Mouse (Mus musculus): ENCODE measurements around the gene Pdia5. TPM values are rescaled to one million over a fixed set of nuclear protein-coding genes. Genes with fewer than 3 reads are reported as not detected.

The Pdia5 gene
- polyA plus RNA-seq, 1 experiment from 2014 or later: 12.2 TPM

DNA sequence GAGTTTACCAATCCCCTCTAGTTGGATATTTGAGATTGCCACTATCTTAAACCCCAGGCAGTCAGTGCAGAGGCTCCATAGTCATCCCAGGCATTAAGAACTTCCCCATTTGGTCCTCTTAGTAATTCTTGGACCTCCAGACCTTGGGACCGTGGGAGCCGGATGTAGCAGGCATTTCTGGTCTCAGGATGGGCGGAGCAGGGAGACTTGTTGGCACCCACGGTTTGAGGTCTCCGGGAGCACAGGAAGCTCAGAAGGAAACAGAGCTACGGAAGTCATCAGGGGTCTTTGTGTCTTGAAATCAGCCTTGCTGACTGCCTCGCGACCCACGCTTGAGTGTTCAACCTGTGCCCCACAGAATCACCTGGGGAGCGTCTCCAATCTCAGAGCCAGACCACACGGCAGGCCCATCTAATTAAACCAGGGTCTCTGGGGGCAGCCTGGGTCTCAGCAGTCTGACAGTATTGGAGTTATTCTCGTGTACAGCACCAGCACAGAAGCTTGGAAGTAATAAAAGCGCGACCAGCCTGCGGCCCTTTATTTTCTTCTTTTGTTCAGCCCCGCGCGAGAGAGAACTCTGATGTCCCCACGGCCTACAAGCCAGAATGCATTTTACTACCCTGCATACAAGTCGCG lies 25.4 kb upstream of the Pdia5 start:
- ATAC-seq (replicated peaks; ENCODE audit: insufficient number of reproducible peaks, low FRiP score, low TSS enrichment, low read depth) (no peak), DNase-seq (ENCODE audit: low spot score) (no peak)
- H3K4me1 ChIP-seq (ENCODE audit: control insufficient read depth, insufficient read depth, low read length): no peaks in the 10 kb centered on the region
- H3K9me3 ChIP-seq (replicated peaks; ENCODE audit: control insufficient read depth, low read length): no peaks in the 10 kb centered on the region
- H3K27ac ChIP-seq (replicated peaks; ENCODE audit: low read depth, low read length): no peak overlapping the region
- H3K9ac ChIP-seq (replicated peaks; ENCODE audit: low read length): no peak overlapping the region
- H3K36me3 ChIP-seq (replicated peaks; ENCODE audit: control insufficient read depth, insufficient read depth, low read depth, low read length): no peaks in the 10 kb centered on the region
- H3K4me3 ChIP-seq (ENCODE audit: low read depth, low read length): no peak overlapping the region
- 70% methylated on average over 21 of the region's 21 CpGs for WGBS
- no peak overlapping the region for H3K4me2 ChIP-seq (ENCODE audit: low read depth, low read length)
- no peaks in the 10 kb centered on the region for H3K27me3 ChIP-seq (ENCODE audit: control insufficient read depth, insufficient read depth, low read length)

DNA sequence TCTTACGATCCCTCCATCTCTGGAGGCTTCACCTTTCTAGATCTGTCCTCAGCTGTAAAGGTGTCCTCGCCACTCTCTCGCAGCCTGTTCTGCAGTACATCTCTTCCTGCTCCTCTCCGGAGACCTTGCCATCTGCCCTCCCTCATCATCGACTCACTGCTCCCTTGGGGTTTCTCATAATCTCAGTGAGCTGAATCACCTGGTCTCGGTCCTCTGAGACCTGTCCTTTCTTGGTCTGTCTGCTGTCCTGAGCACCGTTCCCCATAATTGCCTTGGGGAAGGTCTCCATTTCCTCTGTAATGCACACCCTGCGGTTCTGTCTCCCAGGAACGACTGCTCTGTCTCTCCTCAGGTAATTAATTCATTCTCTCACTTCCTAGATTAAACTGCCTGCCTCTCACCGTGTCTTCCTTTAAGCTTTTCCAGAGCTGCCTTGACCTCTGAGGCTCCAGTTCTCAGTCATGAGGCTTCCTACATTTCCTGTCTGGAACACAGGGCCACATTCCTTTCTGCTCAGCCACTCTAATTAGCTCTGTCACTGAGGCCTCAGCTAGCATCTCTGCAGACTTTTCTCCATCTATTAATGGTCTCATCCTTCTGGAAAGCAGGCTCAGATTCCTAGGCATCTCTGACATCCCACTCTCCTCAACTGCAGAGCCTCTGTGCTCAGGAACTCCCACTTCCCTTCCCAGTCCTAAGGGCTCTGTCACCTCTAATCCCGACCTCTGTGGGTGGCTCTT lies 18.8 kb upstream of the Pdia5 start:
- 41% methylated on average over 11 of the region's 11 CpGs for WGBS
- H3K27ac ChIP-seq (replicated peaks; ENCODE audit: low read depth, low read length): no peak overlapping the region
- H3K9me3 ChIP-seq (replicated peaks; ENCODE audit: control insufficient read depth, low read length): no peaks in the 10 kb centered on the region
- no peak overlapping the region for H3K4me3 ChIP-seq (ENCODE audit: low read depth, low read length)
- no peak overlapping the region for H3K4me2 ChIP-seq (ENCODE audit: low read depth, low read length)
- no peak overlapping the region for H3K9ac ChIP-seq (replicated peaks; ENCODE audit: low read length)
- ATAC-seq (replicated peaks; ENCODE audit: insufficient number of reproducible peaks, low FRiP score, low TSS enrichment, low read depth) (no peak), DNase-seq (ENCODE audit: low spot score) (no peak)
- no peaks in the 10 kb centered on the region for H3K4me1 ChIP-seq (ENCODE audit: control insufficient read depth, insufficient read depth, low read length)
- H3K27me3 ChIP-seq (ENCODE audit: control insufficient read depth, insufficient read depth, low read length): no peaks in the 10 kb centered on the region
- H3K36me3 ChIP-seq (replicated peaks; ENCODE audit: control insufficient read depth, insufficient read depth, low read depth, low read length): no peaks in the 10 kb centered on the region

DNA sequence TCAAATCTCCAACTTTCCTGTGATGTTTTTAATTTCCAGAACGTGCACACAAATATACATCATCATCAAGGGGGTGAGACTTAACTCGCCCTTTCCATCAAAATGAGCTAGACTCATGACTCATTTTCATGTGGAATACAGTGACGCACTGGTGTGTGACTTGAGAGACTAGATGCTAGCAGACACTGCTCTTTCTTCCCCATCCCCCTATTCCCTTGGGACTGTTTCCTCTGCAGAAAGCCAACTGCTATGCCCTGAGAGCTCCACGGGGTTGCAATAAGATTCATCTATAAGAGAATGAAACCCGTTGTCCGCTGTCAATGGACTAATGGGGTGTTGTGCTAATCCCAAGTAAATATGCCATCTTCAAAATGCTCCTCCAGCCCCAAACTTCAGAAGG lies 17.9 kb upstream of the Pdia5 start:
- Histone ChIP-seq H3K4me1 (ENCODE audit: control insufficient read depth, insufficient read depth, low read length) (no peaks in the 10 kb centered on the region), H3K36me3 (replicated peaks; ENCODE audit: control insufficient read depth, insufficient read depth, low read depth, low read length) (no peaks in the 10 kb centered on the region; the same call in 1 of the 2 replicates), H3K4me3 (ENCODE audit: low read depth, low read length) (no peak overlapping the region), H3K27me3 (ENCODE audit: control insufficient read depth, insufficient read depth, low read length) (no peaks in the 10 kb centered on the region), H3K4me2 (ENCODE audit: low read depth, low read length) (no peak overlapping the region), H3K27ac (replicated peaks; ENCODE audit: low read depth, low read length) (no peak overlapping the region), H3K9ac (replicated peaks; ENCODE audit: low read length) (no peak overlapping the region), H3K9me3 (replicated peaks; ENCODE audit: control insufficient read depth, low read length) (no peaks in the 10 kb centered on the region)
- 86% methylated on average over 6 of the region's 6 CpGs for WGBS
- DNase-seq (ENCODE audit: low spot score) (no peak), ATAC-seq (replicated peaks; ENCODE audit: insufficient number of reproducible peaks, low FRiP score, low TSS enrichment, low read depth) (no peak)

DNA sequence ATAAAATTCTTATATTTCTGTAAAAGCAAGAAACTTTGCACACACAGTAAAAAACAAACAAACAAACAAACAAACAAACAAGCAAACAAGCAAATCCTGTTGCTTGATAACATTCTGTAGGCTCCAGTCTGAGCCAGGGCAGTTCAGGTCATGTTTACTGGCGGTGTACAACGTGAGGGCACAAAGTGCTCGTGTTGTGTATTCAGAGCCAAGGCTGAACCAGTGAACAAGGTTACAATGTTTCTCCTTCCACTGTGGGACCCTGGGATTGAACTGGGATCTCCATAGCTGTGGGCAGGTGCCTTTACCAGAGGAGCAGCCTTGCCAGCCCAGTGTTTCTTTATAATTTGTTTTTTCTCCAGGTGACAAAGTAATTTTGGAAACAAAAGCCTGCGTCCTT lies 15.1 kb upstream of the Pdia5 start:
- Histone ChIP-seq H3K36me3 (replicated peaks; ENCODE audit: control insufficient read depth, insufficient read depth, low read depth, low read length) (no peaks in the 10 kb centered on the region; the same call in 1 of the 2 replicates), H3K27me3 (ENCODE audit: control insufficient read depth, insufficient read depth, low read length) (no peaks in the 10 kb centered on the region), H3K9ac (replicated peaks; ENCODE audit: low read length) (no peak overlapping the region), H3K4me3 (ENCODE audit: low read depth, low read length) (no peak overlapping the region), H3K4me1 (ENCODE audit: control insufficient read depth, insufficient read depth, low read length) (no peaks in the 10 kb centered on the region), H3K9me3 (replicated peaks; ENCODE audit: control insufficient read depth, low read length) (no peaks in the 10 kb centered on the region), H3K4me2 (ENCODE audit: low read depth, low read length) (no peak overlapping the region), H3K27ac (replicated peaks; ENCODE audit: low read depth, low read length) (no peak overlapping the region)
- WGBS: 87% methylated on average over 4 of the region's 4 CpGs
- DNase-seq (ENCODE audit: low spot score) (no peak), ATAC-seq (replicated peaks; ENCODE audit: insufficient number of reproducible peaks, low FRiP score, low TSS enrichment, low read depth) (no peak)

DNA sequence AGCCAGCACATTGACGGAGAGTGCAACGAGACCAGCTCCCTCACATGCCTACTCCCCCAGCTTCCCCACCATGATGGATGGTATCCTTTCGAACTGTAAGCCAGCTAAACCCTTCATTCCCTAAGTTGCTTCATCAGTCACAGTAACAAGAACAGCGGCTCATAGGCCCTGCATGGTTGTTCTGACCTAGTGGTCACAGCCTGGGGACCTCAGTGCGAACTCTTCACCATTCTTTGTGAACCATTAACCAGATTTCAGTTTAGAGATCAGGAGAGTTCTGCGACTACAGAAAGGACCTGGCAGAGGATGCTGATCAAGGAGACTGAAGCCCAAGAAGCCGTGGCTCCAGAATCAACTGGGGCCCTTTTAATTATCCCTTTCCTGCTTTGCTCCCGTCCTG lies 13.6 kb upstream of the Pdia5 start:
- H3K4me3 ChIP-seq (ENCODE audit: low read depth, low read length): no peak overlapping the region

DNA sequence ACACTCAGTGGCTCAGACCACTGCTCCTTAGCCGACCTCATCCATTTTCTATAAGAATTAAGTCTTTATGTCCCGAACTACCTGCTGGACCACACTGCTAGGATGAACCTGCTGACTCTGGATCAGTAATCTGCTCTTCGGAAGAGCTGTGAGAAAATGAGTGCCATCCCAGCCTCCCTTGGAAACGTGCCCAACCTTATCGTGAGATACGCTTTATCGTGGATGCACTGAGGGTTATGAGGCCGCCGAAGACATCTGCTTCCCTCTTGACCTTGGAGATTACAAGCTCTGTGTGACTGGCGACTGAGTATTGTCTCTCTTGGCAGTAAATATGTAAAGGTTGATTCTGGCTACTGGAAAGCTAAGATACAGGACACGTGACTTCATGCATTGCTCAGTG lies 11.8 kb upstream of the Pdia5 start:
- Histone ChIP-seq H3K9me3 (replicated peaks; ENCODE audit: control insufficient read depth, low read length) (no peaks in the 10 kb centered on the region), H3K4me1 (ENCODE audit: control insufficient read depth, insufficient read depth, low read length) (no peaks in the 10 kb centered on the region), H3K4me2 (ENCODE audit: low read depth, low read length) (no peak overlapping the region), H3K27me3 (ENCODE audit: control insufficient read depth, insufficient read depth, low read length) (no peaks in the 10 kb centered on the region), H3K4me3 (ENCODE audit: low read depth, low read length) (no peak overlapping the region), H3K27ac (replicated peaks; ENCODE audit: low read depth, low read length) (no peak overlapping the region), H3K36me3 (replicated peaks; ENCODE audit: control insufficient read depth, insufficient read depth, low read depth, low read length) (no peaks in the 10 kb centered on the region; the same call in 1 of the 2 replicates), H3K9ac (replicated peaks; ENCODE audit: low read length) (no peak overlapping the region)
- 93% methylated on average over 11 of the region's 11 CpGs for WGBS
- ATAC-seq (replicated peaks; ENCODE audit: insufficient number of reproducible peaks, low FRiP score, low TSS enrichment, low read depth) (no peak), DNase-seq (ENCODE audit: low spot score) (no peak)

More for the DNA sequence above, 13.6 kb upstream of the Pdia5 start:
- Histone ChIP-seq H3K4me1 (ENCODE audit: control insufficient read depth, insufficient read depth, low read length) (no peaks in the 10 kb centered on the region), H3K4me2 (ENCODE audit: low read depth, low read length) (no peak overlapping the region), H3K27me3 (ENCODE audit: control insufficient read depth, insufficient read depth, low read length) (no peaks in the 10 kb centered on the region), H3K9me3 (replicated peaks; ENCODE audit: control insufficient read depth, low read length) (no peaks in the 10 kb centered on the region), H3K36me3 (replicated peaks; ENCODE audit: control insufficient read depth, insufficient read depth, low read depth, low read length) (no peaks in the 10 kb centered on the region; the same call in 1 of the 2 replicates), H3K27ac (replicated peaks; ENCODE audit: low read depth, low read length) (no peak overlapping the region), H3K9ac (replicated peaks; ENCODE audit: low read length) (no peak overlapping the region)
- DNase-seq (ENCODE audit: low spot score) (no peak), ATAC-seq (replicated peaks; ENCODE audit: insufficient number of reproducible peaks, low FRiP score, low TSS enrichment, low read depth) (no peak)
- 80% methylated on average over 8 of the region's 8 CpGs for WGBS

DNA sequence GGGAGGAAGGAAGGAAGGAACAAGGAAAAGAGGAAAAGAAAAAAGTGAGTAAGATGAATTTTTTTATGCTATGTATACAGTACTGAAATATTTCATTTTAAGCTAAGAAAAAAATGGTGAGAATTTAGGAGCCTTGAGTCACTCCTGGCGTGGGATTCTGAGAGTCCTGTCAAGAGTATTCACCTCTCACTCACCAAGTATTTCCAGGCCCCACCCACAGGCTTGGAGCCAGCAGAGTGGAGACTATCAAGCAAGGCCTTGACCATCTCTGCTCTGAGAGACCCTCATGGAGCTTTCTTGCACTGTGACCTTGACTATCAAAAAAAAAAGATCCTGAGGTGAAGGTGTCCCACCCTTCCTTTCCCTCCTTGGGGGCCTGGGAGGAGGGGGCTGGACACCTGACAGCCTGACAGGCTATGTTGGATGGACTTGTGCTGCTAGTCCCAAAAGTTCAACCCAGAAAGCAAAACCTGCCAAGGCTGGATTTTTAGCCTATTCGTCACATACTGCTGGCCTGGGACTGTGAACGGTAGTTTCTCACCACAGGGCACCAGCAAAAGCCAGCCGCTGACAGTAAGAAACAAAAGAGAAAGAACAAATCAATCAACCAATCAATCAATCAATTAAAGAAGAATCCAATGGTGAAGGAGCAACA lies 10.6 kb upstream of the Pdia5 start:
- H3K36me3 ChIP-seq (replicated peaks; ENCODE audit: control insufficient read depth, insufficient read depth, low read depth, low read length): no peaks in the 10 kb centered on the region; the same call in 1 of the 2 replicates
- WGBS: 83% methylated on average over 4 of the region's 4 CpGs
- no peak overlapping the region for H3K27ac ChIP-seq (replicated peaks; ENCODE audit: low read depth, low read length)
- DNase-seq (ENCODE audit: low spot score) (no peak), ATAC-seq (replicated peaks; ENCODE audit: insufficient number of reproducible peaks, low FRiP score, low TSS enrichment, low read depth) (no peak)
- no peaks in the 10 kb centered on the region for H3K27me3 ChIP-seq (ENCODE audit: control insufficient read depth, insufficient read depth, low read length)
- H3K9ac ChIP-seq (replicated peaks; ENCODE audit: low read length): no peak overlapping the region
- no peaks in the 10 kb centered on the region for H3K9me3 ChIP-seq (replicated peaks; ENCODE audit: control insufficient read depth, low read length)
- H3K4me3 ChIP-seq (ENCODE audit: low read depth, low read length): no peak overlapping the region
- no peaks in the 10 kb centered on the region for H3K4me1 ChIP-seq (ENCODE audit: control insufficient read depth, insufficient read depth, low read length)
- no peak overlapping the region for H3K4me2 ChIP-seq (ENCODE audit: low read depth, low read length)

DNA sequence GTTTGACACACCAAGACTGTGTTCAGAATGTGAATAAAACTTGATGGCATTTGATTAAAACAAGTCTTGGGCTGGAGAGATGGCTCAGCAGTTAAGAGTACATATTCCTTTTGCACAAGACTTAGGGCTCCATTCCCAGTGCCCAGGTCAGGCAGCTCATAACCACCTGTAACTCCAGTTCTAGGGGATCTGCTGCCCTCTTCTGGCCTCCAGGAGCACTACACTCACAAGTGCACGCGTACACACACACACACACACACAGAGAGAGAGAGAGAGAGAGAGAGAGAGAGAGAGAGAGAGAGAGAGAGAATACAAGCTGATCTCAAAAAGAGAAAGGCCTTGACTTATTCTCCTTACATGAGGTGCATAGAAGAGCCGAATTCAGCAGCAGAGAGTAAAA lies 9.7 kb upstream of the Pdia5 start:
- Histone ChIP-seq H3K9me3 (replicated peaks; ENCODE audit: control insufficient read depth, low read length) (no peaks in the 10 kb centered on the region), H3K9ac (replicated peaks; ENCODE audit: low read length) (no peak overlapping the region), H3K4me3 (ENCODE audit: low read depth, low read length) (no peak overlapping the region), H3K4me1 (ENCODE audit: control insufficient read depth, insufficient read depth, low read length) (no peaks in the 10 kb centered on the region), H3K36me3 (replicated peaks; ENCODE audit: control insufficient read depth, insufficient read depth, low read depth, low read length) (no peaks in the 10 kb centered on the region; the same call in 1 of the 2 replicates), H3K27me3 (ENCODE audit: control insufficient read depth, insufficient read depth, low read length) (no peaks in the 10 kb centered on the region), H3K4me2 (ENCODE audit: low read depth, low read length) (no peak overlapping the region), H3K27ac (replicated peaks; ENCODE audit: low read depth, low read length) (no peak overlapping the region)
- WGBS: 94% methylated on average over 3 of the region's 3 CpGs
- no peak for ATAC-seq (replicated peaks; ENCODE audit: insufficient number of reproducible peaks, low FRiP score, low TSS enrichment, low read depth)
- no peak for DNase-seq (ENCODE audit: low spot score)
